Mouse (Mus musculus) spleen, adult 2 months (tissue): ENCODE measurements around the gene Zfp507.

ENCODE experiments used
- CTCF ChIP-seq: fragments of 200-500 bp; IDR thresholded peaks from 2 replicates; pipeline ENCODE4 v1.5.1; 2011; ENCODE audit warnings: mild to moderate bottlenecking, inconsistent platforms; ENCODE audit not compliant: insufficient read depth, insufficient read length, insufficient replicate concordance; ENCODE audit errors: extremely low read depth
- POLR2A ChIP-seq: fragments of 200-500 bp; IDR thresholded peaks from 2 replicates; pipeline ENCODE4 v1.6.1; 2011; ENCODE audit warnings: low read depth, low read length, inconsistent platforms

- TF ChIP-seq CTCF (no peak), POLR2A (no peak)
Observed at GRCm38 (mm10) chr7:35750873-35751272, 51.9 kb downstream of the Zfp507 start.
